Mouse (Mus musculus): ENCODE measurements around the gene Necab3.

DNA sequence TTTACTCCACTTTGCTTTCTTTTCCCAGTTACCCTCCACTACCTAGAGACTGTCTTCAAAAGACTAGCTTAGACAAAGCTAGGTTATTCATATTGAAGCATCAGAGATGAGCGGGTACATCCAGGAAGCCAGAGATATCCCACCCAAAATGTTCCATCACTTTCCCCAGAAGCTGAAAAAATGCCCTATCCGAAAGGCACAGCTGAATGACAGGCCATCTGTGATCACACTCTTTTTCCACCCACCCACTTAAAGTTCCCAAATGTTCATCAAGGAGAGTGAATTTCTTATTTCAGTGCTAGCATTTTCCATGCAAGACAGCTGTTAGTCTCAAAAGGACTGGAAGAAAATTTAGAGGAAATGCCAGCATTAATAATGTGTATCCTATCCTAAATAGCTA, 33.4 kb downstream of the Necab3 start:
- TF ChIP-seq CTCF (IDR thresholded peaks at IDR 0.05; ENCODE audit: borderline replicate concordance, insufficient read depth, low read depth, low read length) (no peak), POLR2A (IDR thresholded peaks at IDR 0.05; ENCODE audit: borderline replicate concordance, insufficient read depth, low read length) (no peak)
